Mouse (Mus musculus): ENCODE data around the gene Tgfbr1. TPM values are rescaled to one million over a fixed set of nuclear protein-coding genes. Genes with fewer than 3 reads are reported as not detected.

Gene Tgfbr1
- polyA plus RNA-seq, 1 experiment from 2014 or later: 27.6 TPM

- Histone ChIP-seq H3K27me3 (no peaks in the 10 kb centered on the region), H3K9me3 (no peaks in the 10 kb centered on the region), H3K4me2 (no peak overlapping the region), H3K4me3 (no peak overlapping the region), H3K36me3 (no peaks in the 10 kb centered on the region), H3K9ac (no peak overlapping the region), H3K27ac (replicated peaks) (no peak overlapping the region), H3K4me1 (replicated peaks) (no peaks in the 10 kb centered on the region; the same call in 1 of the 2 replicates)
- no peak for ATAC-seq (ENCODE audit: low FRiP score, low read depth)
- WGBS: 75% methylated on average over 6 of the region's 6 CpGs
Measured at GRCm38 (mm10) chr4:47430557-47430956, 77.5 kb downstream of the Tgfbr1 start.

- no peak overlapping the region for H3K4me2 ChIP-seq
- no peaks in the 10 kb centered on the region for H3K36me3 ChIP-seq
- no peak for ATAC-seq (ENCODE audit: low FRiP score, low read depth)
- peaks cover 3% of the 10 kb centered on the region for H3K4me1 ChIP-seq (replicated peaks)
- H3K9ac ChIP-seq: no peak overlapping the region
- WGBS: 87% methylated on average over 5 of the region's 5 CpGs
- H3K27me3 ChIP-seq: no peaks in the 10 kb centered on the region
- no peak overlapping the region for H3K4me3 ChIP-seq
- no peaks in the 10 kb centered on the region for H3K9me3 ChIP-seq
- no peak overlapping the region for H3K27ac ChIP-seq (replicated peaks)
Measured at GRCm38 (mm10) chr4:47431081-47431480, 78.1 kb downstream of the Tgfbr1 start.

- Histone ChIP-seq H3K27ac (replicated peaks) (no peak overlapping the region), H3K27me3 (no peaks in the 10 kb centered on the region), H3K4me2 (no peak overlapping the region), H3K9ac (no peak overlapping the region), H3K9me3 (no peaks in the 10 kb centered on the region), H3K4me1 (replicated peaks) (peaks cover 14% of the 10 kb centered on the region), H3K4me3 (no peak overlapping the region), H3K36me3 (no peaks in the 10 kb centered on the region)
- no peak for ATAC-seq (ENCODE audit: low FRiP score, low read depth)
- 65% methylated on average over 7 of the region's 7 CpGs for WGBS
Measured at GRCm38 (mm10) chr4:47432766-47433165, 79.7 kb downstream of the Tgfbr1 start.

- H3K4me3 ChIP-seq: no peak overlapping the region
- H3K4me2 ChIP-seq: no peak overlapping the region
- no peaks in the 10 kb centered on the region for H3K9me3 ChIP-seq
- WGBS: 75% methylated on average over 12 of the region's 12 CpGs
- H3K9ac ChIP-seq: no peak overlapping the region
- H3K27me3 ChIP-seq: no peaks in the 10 kb centered on the region
- no peak for ATAC-seq (ENCODE audit: low FRiP score, low read depth)
- peaks cover 21% of the 10 kb centered on the region for H3K4me1 ChIP-seq (replicated peaks)
- no peaks in the 10 kb centered on the region for H3K36me3 ChIP-seq
- no peak overlapping the region for H3K27ac ChIP-seq (replicated peaks)
Measured at GRCm38 (mm10) chr4:47435131-47435530, 82.1 kb downstream of the Tgfbr1 start.

DNA sequence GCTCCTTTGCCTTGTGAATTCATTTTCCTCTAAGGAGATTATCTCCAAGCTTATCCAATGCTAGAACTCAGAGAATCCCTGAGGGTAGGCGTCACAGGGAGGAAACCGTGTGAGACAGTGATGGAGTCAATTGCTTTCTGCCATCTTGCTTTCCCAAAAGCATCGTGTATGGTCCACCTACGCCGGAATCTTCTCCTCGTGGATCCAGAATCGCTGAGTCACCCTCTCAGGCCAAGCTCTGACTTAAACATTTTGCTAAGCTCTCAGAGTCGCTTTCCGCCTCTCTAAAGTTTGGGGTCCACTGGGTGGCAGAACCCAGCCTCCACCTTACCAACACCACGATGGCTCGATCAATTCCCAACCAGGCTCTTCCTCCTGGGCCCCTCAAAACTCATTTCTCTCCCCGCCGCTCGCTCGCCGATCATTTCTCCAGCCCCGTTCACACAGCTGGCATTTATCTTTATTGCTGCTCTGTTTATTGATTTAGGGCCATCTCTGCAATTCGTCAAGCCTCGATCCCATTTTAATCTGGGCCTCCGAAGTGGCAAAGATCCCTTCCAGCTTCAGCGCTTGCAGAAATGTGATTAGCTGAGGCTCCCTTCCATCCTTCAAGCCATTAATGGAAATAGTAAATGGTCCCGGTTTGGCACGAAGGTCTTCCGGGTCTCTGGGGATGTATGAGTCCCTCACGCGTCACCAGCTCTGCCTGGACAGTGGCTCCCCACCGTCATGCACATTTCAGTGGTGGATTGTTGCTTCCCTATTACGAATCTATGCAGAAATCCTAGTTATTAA lies 82.7 kb downstream of the Tgfbr1 start:
- Histone ChIP-seq H3K4me1 (replicated peaks) (peaks cover 21% of the 10 kb centered on the region), H3K9me3 (no peaks in the 10 kb centered on the region), H3K27ac (replicated peaks) (0 out of 2 replicates have a peak overlapping the region, but pooled peaks have one; percentile 23), H3K4me3 (no peak overlapping the region), H3K9ac (no peak overlapping the region), H3K36me3 (no peaks in the 10 kb centered on the region), H3K4me2 (no peak overlapping the region), H3K27me3 (no peaks in the 10 kb centered on the region)
- WGBS: 54% methylated on average over 28 of the region's 28 CpGs
- no peak for ATAC-seq (ENCODE audit: low FRiP score, low read depth)

GRCm38 (mm10) chr4:47437365-47438340 lies 84.6 kb downstream of the Tgfbr1 start:
- peak overlapping the region; percentile 84 for H3K27ac ChIP-seq (replicated peaks)
- H3K9ac ChIP-seq: peak overlapping the region; percentile 59
- under 1% methylated on average over 33 of the region's 33 CpGs for WGBS
- no peaks in the 10 kb centered on the region for H3K9me3 ChIP-seq
- ATAC-seq (ENCODE audit: low FRiP score, low read depth): peak; percentile 90
- H3K4me1 ChIP-seq (replicated peaks): peaks cover 21% of the 10 kb centered on the region
- no peaks in the 10 kb centered on the region for H3K27me3 ChIP-seq
- peak overlapping the region; percentile 49 for H3K4me3 ChIP-seq
- H3K36me3 ChIP-seq: no peaks in the 10 kb centered on the region
- H3K4me2 ChIP-seq: peak overlapping the region; percentile 93

DNA sequence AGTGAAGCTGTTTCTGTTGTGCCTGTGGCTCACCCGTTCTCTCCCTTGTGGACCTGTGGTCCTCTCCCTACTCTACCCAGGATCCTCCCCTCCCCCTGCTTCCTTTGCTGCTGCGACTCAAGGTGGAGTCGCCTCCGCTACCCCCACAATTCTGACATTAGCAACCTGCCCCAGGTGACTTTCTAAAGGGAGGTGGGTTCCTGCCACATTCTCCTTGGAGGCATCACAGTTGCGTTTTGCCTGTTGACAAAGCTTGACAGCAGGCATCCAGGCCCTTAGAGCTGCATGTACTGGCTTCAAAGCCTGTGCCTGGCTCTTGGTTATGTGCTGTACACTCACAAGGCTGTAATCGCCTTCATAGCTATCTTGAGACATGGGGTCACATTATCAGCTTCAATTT lies 85.9 kb downstream of the Tgfbr1 start:
- no peak overlapping the region for H3K4me2 ChIP-seq
- H3K27ac ChIP-seq (replicated peaks): no peak overlapping the region
- no peak overlapping the region for H3K4me3 ChIP-seq
- WGBS: 78% methylated on average over 6 of the region's 6 CpGs
- no peaks in the 10 kb centered on the region for H3K36me3 ChIP-seq
- H3K9me3 ChIP-seq: no peaks in the 10 kb centered on the region
- no peak overlapping the region for H3K9ac ChIP-seq
- H3K27me3 ChIP-seq: no peaks in the 10 kb centered on the region
- peaks cover 21% of the 10 kb centered on the region for H3K4me1 ChIP-seq (replicated peaks)
- ATAC-seq (ENCODE audit: low FRiP score, low read depth): no peak

GRCm38 (mm10) chr4:47440951-47441350 lies 87.9 kb downstream of the Tgfbr1 start:
- Histone ChIP-seq H3K36me3 (no peaks in the 10 kb centered on the region), H3K4me1 (replicated peaks) (peaks cover 20% of the 10 kb centered on the region), H3K27ac (replicated peaks) (no peak overlapping the region), H3K9me3 (no peaks in the 10 kb centered on the region), H3K9ac (no peak overlapping the region), H3K4me2 (no peak overlapping the region), H3K27me3 (no peaks in the 10 kb centered on the region), H3K4me3 (no peak overlapping the region)
- WGBS: 85% methylated on average over 11 of the region's 11 CpGs
- no peak for ATAC-seq (ENCODE audit: low FRiP score, low read depth)

GRCm38 (mm10) chr4:47448526-47448925 lies 95.5 kb downstream of the Tgfbr1 start:
- no peaks in the 10 kb centered on the region for H3K27me3 ChIP-seq
- no peaks in the 10 kb centered on the region for H3K9me3 ChIP-seq
- H3K27ac ChIP-seq (replicated peaks): no peak overlapping the region
- ATAC-seq (ENCODE audit: low FRiP score, low read depth): no peak
- H3K4me1 ChIP-seq (replicated peaks): peaks cover 6% of the 10 kb centered on the region; the same call in 1 of the 2 replicates
- H3K4me2 ChIP-seq: no peak overlapping the region
- WGBS: 93% methylated on average over 3 of the region's 3 CpGs
- no peak overlapping the region for H3K4me3 ChIP-seq
- no peaks in the 10 kb centered on the region for H3K36me3 ChIP-seq
- no peak overlapping the region for H3K9ac ChIP-seq

- H3K4me3 ChIP-seq: no peak overlapping the region
- no peak overlapping the region for H3K9ac ChIP-seq
- no peak overlapping the region for H3K4me2 ChIP-seq
- no peaks in the 10 kb centered on the region for H3K9me3 ChIP-seq
- no peaks in the 10 kb centered on the region for H3K36me3 ChIP-seq
- 32% methylated on average over 5 of the region's 5 CpGs for WGBS
- no peak overlapping the region for H3K27ac ChIP-seq (replicated peaks)
- peaks cover 6% of the 10 kb centered on the region; the same call in 1 of the 2 replicates for H3K4me1 ChIP-seq (replicated peaks)
- H3K27me3 ChIP-seq: no peaks in the 10 kb centered on the region
- no peak for ATAC-seq (ENCODE audit: low FRiP score, low read depth)
Measured at GRCm38 (mm10) chr4:47449116-47449515, 96.1 kb downstream of the Tgfbr1 start.

GRCm38 (mm10) chr4:47449586-47450522 lies 96.8 kb downstream of the Tgfbr1 start:
- H3K4me3 ChIP-seq: no peak overlapping the region
- H3K9me3 ChIP-seq: no peaks in the 10 kb centered on the region
- ATAC-seq (ENCODE audit: low FRiP score, low read depth): peak; percentile 61; the same call in 1 of the 2 replicates
- H3K27me3 ChIP-seq: no peaks in the 10 kb centered on the region
- H3K36me3 ChIP-seq: no peaks in the 10 kb centered on the region
- H3K4me2 ChIP-seq: no peak overlapping the region
- H3K9ac ChIP-seq: no peak overlapping the region
- peaks cover 6% of the 10 kb centered on the region; the same call in 1 of the 2 replicates for H3K4me1 ChIP-seq (replicated peaks)
- 9% methylated on average over 18 of the region's 18 CpGs for WGBS
- H3K27ac ChIP-seq (replicated peaks): no peak overlapping the region
